Mouse (Mus musculus): Measurements from ENCODE around the gene Gm21988.

DNA sequence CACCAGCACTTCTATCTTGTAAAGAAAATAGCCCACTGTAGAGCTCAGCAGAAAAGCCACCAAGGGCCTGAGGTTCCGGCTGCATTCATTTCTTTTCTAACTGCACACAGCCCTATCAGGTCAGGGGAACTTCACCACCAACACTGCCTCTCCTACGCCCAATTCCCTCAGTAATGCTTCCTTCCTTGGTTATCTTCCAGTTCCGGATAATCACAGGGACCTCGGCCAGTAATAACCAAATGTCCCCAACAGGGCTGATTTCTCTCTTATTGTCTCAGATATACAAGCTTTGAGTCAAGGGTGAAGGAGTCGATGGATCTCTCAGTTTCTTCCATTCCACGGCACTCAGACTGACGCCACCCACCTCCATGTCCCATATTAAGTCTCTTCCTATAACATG lies 32.3 kb downstream of the Gm21988 start:
- no peak for TF ChIP-seq CTCF (IDR thresholded peaks at IDR 0.05)
- TF ChIP-seq EP300 (IDR thresholded peaks at IDR 0.05), result no peak
